Mouse (Mus musculus): ENCODE results near the gene Stk39. TPM values are rescaled to one million over a fixed set of nuclear protein-coding genes. Genes with fewer than 3 reads are reported as not detected.

Stk39 gene
- total RNA-seq, 1 experiment = 5.0 TPM

DNA sequence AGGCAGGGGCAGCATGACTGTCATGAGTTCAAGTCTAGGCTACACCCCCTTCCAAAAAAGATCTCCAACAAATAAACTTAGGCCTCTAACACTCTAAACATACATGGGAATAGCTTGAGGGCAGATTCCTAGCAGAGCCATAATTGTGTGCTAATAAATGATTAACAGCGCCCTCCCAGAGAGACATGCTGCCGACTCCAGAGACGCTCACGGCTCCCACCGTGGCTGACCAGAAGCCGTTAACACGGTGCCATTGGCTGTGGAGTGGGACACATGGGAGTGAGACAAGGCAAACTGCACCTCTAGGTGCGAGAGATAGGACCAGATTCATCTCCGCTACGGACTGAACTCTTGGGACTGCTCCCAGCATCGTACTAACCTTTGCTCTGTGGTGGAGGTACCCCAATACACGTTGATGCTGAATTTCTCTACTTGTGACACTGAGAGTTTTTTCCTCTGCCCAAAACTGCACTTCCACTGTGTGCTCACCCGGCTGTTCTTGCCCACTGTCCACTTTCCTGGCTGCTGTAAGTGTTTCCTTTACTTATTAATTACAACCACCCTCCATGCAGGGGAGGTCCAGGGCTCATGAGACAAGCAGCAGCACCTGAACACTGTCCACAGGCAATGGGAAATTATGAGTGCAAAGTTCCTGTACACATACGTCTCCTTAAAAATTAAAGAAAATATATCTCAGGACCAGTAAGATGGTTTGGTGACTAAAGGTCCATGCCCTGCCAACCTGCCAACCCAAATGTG lies 84.1 kb downstream of the Stk39 start:
- in situ Hi-C loops (cut with MboI; ENCODE audit: low sequenced_read_pairs in 2 of 2, unreplicated experiment in 2 of 2) = no loop called here
- no peaks in the 10 kb centered on the region for H3K9me3 ChIP-seq (ENCODE audit: control insufficient read depth, insufficient read depth, low read depth, low read length)
- DNase-seq (ENCODE audit: low read depth, low spot score) = no peak
- H3K4me3 ChIP-seq (ENCODE audit: insufficient read depth in 1 of 2, low read depth in 1 of 2, low read length in 2 of 2, poor library complexity in 1 of 2, severe bottlenecking in 1 of 2) = no peak overlapping the region
- no peaks in the 10 kb centered on the region for H3K36me3 ChIP-seq (ENCODE audit: control insufficient read depth, insufficient read depth, low read length, poor library complexity, severe bottlenecking)
- no peak overlapping the region for H3K27ac ChIP-seq (ENCODE audit: insufficient read depth, low read depth, low read length, poor library complexity, severe bottlenecking)
- TF ChIP-seq MAFK (IDR thresholded peaks at IDR 0.05; ENCODE audit: insufficient read depth, low read depth, low read length) (no peak), CHD2 (IDR thresholded peaks at IDR 0.05; ENCODE audit: low read depth, low read length) (no peak), HCFC1 (IDR thresholded peaks at IDR 0.05; ENCODE audit: borderline replicate concordance, insufficient read depth, low read length) (no peak)
- no peak overlapping the region for H3K9ac ChIP-seq (ENCODE audit: insufficient read depth, low read depth, low read length, poor library complexity, severe bottlenecking)
- peaks cover 0 to 15% of the 10 kb centered on the region in 2 experiments; a peak in 2 of 4 replicates for H3K4me1 ChIP-seq (ENCODE audit: control insufficient read depth in 2 of 2, insufficient read depth in 2 of 2, low read length in 2 of 2, poor library complexity in 1 of 2)

GRCm38 (mm10) chr2:68386313-68386863 lies 85.7 kb downstream of the Stk39 start:
- no peak overlapping the region for H3K9ac ChIP-seq (ENCODE audit: insufficient read depth, low read depth, low read length, poor library complexity, severe bottlenecking)
- peaks cover 0 to 20% of the 10 kb centered on the region in 2 experiments; a peak in 2 of 4 replicates for H3K4me1 ChIP-seq (ENCODE audit: control insufficient read depth in 2 of 2, insufficient read depth in 2 of 2, low read length in 2 of 2, poor library complexity in 1 of 2)
- no peaks in the 10 kb centered on the region for H3K9me3 ChIP-seq (ENCODE audit: control insufficient read depth, insufficient read depth, low read depth, low read length)
- no peak overlapping the region for H3K27ac ChIP-seq (ENCODE audit: insufficient read depth, low read depth, low read length, poor library complexity, severe bottlenecking)
- no peak for DNase-seq (ENCODE audit: low read depth, low spot score)
- H3K4me3 ChIP-seq (ENCODE audit: insufficient read depth in 1 of 2, low read depth in 1 of 2, low read length in 2 of 2, poor library complexity in 1 of 2, severe bottlenecking in 1 of 2) = no peak overlapping the region
- in situ Hi-C loops (cut with MboI; ENCODE audit: low sequenced_read_pairs in 2 of 2, unreplicated experiment in 2 of 2) = no loop called here
- TF ChIP-seq ZC3H11A (IDR thresholded peaks at IDR 0.05; ENCODE audit: borderline replicate concordance, low read depth, low read length) (no peak), CHD2 (IDR thresholded peaks at IDR 0.05; ENCODE audit: low read depth, low read length) (no peak), MAFK (IDR thresholded peaks at IDR 0.05; ENCODE audit: insufficient read depth, low read depth, low read length) (no peak), ZNF384 (IDR thresholded peaks at IDR 0.05; ENCODE audit: low read depth, low read length) (no peak), HCFC1 (IDR thresholded peaks at IDR 0.05; ENCODE audit: borderline replicate concordance, insufficient read depth, low read length) (no peak)
- H3K36me3 ChIP-seq (ENCODE audit: control insufficient read depth, insufficient read depth, low read length, poor library complexity, severe bottlenecking) = no peaks in the 10 kb centered on the region

- no peak for TF ChIP-seq CHD2 (IDR thresholded peaks at IDR 0.05; ENCODE audit: low read depth, low read length)
- TF ChIP-seq MAFK (IDR thresholded peaks at IDR 0.05; ENCODE audit: insufficient read depth, low read depth, low read length) = no peak
- no peak for TF ChIP-seq ZC3H11A (IDR thresholded peaks at IDR 0.05; ENCODE audit: borderline replicate concordance, low read depth, low read length)
- TF ChIP-seq ZNF384 (IDR thresholded peaks at IDR 0.05; ENCODE audit: low read depth, low read length) = no peak
- no peak for TF ChIP-seq HCFC1 (IDR thresholded peaks at IDR 0.05; ENCODE audit: borderline replicate concordance, insufficient read depth, low read length)
- Histone ChIP-seq H3K9ac (ENCODE audit: insufficient read depth, low read depth, low read length, poor library complexity, severe bottlenecking) (no peak overlapping the region), H3K36me3 (ENCODE audit: control insufficient read depth, insufficient read depth, low read length, poor library complexity, severe bottlenecking) (no peaks in the 10 kb centered on the region), H3K27ac (ENCODE audit: insufficient read depth, low read depth, low read length, poor library complexity, severe bottlenecking) (peak overlapping the region; percentile 30; the same call in 1 of the 2 replicates), H3K9me3 (ENCODE audit: control insufficient read depth, insufficient read depth, low read depth, low read length) (no peaks in the 10 kb centered on the region), H3K4me1 (ENCODE audit: control insufficient read depth in 2 of 2, insufficient read depth in 2 of 2, low read length in 2 of 2, poor library complexity in 1 of 2) (peaks cover 0 to 20% of the 10 kb centered on the region in 2 experiments; a peak in 2 of 4 replicates), H3K4me3 (ENCODE audit: insufficient read depth in 1 of 2, low read depth in 1 of 2, low read length in 2 of 2, poor library complexity in 1 of 2, severe bottlenecking in 1 of 2) (peak overlapping the region in 1 of 2 experiments; percentile 12; a peak in 1 of 4 replicates)
- peak; percentile 70 for DNase-seq (ENCODE audit: low read depth, low spot score)
- in situ Hi-C loops (cut with MboI; ENCODE audit: low sequenced_read_pairs in 2 of 2, unreplicated experiment in 2 of 2) = no loop called here
Measured at GRCm38 (mm10) chr2:68385654-68386312, 86.3 kb downstream of the Stk39 start.

DNA sequence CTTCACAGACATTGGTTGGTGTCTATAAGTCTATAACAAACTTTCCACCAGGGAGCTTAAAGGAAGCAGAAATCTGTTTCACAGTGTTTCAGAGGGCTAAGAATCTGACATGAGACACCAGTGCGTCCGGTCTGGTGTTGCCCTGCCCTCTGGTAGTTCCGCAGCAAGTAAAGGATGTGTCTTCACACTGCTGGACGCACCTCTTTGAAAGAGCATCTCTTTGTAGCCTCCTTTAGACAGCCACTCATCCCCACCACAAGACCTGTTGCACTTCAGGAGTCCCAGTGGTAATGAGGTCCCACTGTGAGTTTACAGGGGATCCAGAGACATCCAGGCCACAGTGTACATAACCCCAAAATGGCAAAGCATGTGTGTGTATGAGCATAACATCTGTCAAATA lies 88.1 kb downstream of the Stk39 start:
- TF ChIP-seq MAFK (IDR thresholded peaks at IDR 0.05; ENCODE audit: insufficient read depth, low read depth, low read length) = no peak
- no peak for TF ChIP-seq ZNF384 (IDR thresholded peaks at IDR 0.05; ENCODE audit: low read depth, low read length)
- TF ChIP-seq CHD2 (IDR thresholded peaks at IDR 0.05; ENCODE audit: low read depth, low read length) = no peak
- no peak for TF ChIP-seq HCFC1 (IDR thresholded peaks at IDR 0.05; ENCODE audit: borderline replicate concordance, insufficient read depth, low read length)
- no peak for TF ChIP-seq ZC3H11A (IDR thresholded peaks at IDR 0.05; ENCODE audit: borderline replicate concordance, low read depth, low read length)
- Histone ChIP-seq H3K36me3 (ENCODE audit: control insufficient read depth, insufficient read depth, low read length, poor library complexity, severe bottlenecking) (no peaks in the 10 kb centered on the region), H3K4me1 (ENCODE audit: control insufficient read depth in 2 of 2, insufficient read depth in 2 of 2, low read length in 2 of 2, poor library complexity in 1 of 2) (peaks cover 0 to 20% of the 10 kb centered on the region in 2 experiments; a peak in 2 of 4 replicates), H3K9me3 (ENCODE audit: control insufficient read depth, insufficient read depth, low read depth, low read length) (no peaks in the 10 kb centered on the region), H3K27ac (ENCODE audit: insufficient read depth, low read depth, low read length, poor library complexity, severe bottlenecking) (no peak overlapping the region), H3K4me3 (ENCODE audit: insufficient read depth in 1 of 2, low read depth in 1 of 2, low read length in 2 of 2, poor library complexity in 1 of 2, severe bottlenecking in 1 of 2) (no peak overlapping the region), H3K9ac (ENCODE audit: insufficient read depth, low read depth, low read length, poor library complexity, severe bottlenecking) (no peak overlapping the region)
- no peak for DNase-seq (ENCODE audit: low read depth, low spot score)
- in situ Hi-C loops (cut with MboI; ENCODE audit: low sequenced_read_pairs in 2 of 2, unreplicated experiment in 2 of 2) = no loop called here

Measured in ES-E14 (cell line).